Mouse (Mus musculus): ENCODE data around the gene Efna2.

The Efna2 gene

GRCm38 (mm10) chr10:80167460-80168037 is 11.7 kb upstream of the Efna2 start:
- in situ Hi-C loops (cut with MboI, MseI) = no loop called here

GRCm38 (mm10) chr10:80168038-80168661 is 11.1 kb upstream of the Efna2 start:
- in situ Hi-C loops (cut with MboI, MseI) = no loop called here

GRCm38 (mm10) chr10:80169070-80169469 is 10.2 kb upstream of the Efna2 start:
- in situ Hi-C loops (cut with MboI, MseI) = no loop called here

GRCm38 (mm10) chr10:80169651-80170050 is 9.6 kb upstream of the Efna2 start:
- in situ Hi-C loops (cut with MboI, MseI) = no loop called here

GRCm38 (mm10) chr10:80170052-80170451 is 9.2 kb upstream of the Efna2 start:
- in situ Hi-C loops (cut with MboI, MseI) = no loop called here

GRCm38 (mm10) chr10:80170601-80171021 is 8.7 kb upstream of the Efna2 start:
- in situ Hi-C loops (cut with MboI, MseI) = no loop called here

GRCm38 (mm10) chr10:80171252-80171651 is 8.0 kb upstream of the Efna2 start:
- in situ Hi-C loops (cut with MboI, MseI) = no loop called here

GRCm38 (mm10) chr10:80171760-80172526 is 7.3 kb upstream of the Efna2 start:
- in situ Hi-C loops (cut with MboI, MseI) = no loop called here

GRCm38 (mm10) chr10:80172527-80173292 is 6.6 kb upstream of the Efna2 start, which contains the start of gene 1600002K03Rik:
1600002K03Rik (plus strand) TSS chr10:80172944.
- in situ Hi-C loops (cut with MboI, MseI) = no loop called here

GRCm38 (mm10) chr10:80173358-80173757 is 5.9 kb upstream of the Efna2 start:
- in situ Hi-C loops (cut with MboI, MseI) = no loop called here

GRCm38 (mm10) chr10:80173955-80174640 is 5.2 kb upstream of the Efna2 start:
- in situ Hi-C loops (cut with MboI, MseI) = no loop called here

GRCm38 (mm10) chr10:80174705-80175104 is 4.6 kb upstream of the Efna2 start:
- in situ Hi-C loops (cut with MboI, MseI) = loop anchor here (5.0 kb wide), 1 partner anchor 73 kb away; the partner anchor contains the start of gene Ndufs7

GRCm38 (mm10) chr10:80175536-80176269 is 3.6 kb upstream of the Efna2 start:
- in situ Hi-C loops (cut with MboI, MseI) = loop anchor here (5.0 kb wide), 1 partner anchor 72 kb away; the partner anchor contains the start of gene Ndufs7

- in situ Hi-C loops (cut with MboI, MseI) = loop anchor here (5.0 kb wide), 1 partner anchor 71 kb away; the partner anchor contains the start of gene Ndufs7
Observed at GRCm38 (mm10) chr10:80176270-80176834, 2.9 kb upstream of the Efna2 start.

- in situ Hi-C loops (cut with MboI, MseI) = loop anchor here (5.0 kb wide), 1 partner anchor 70 kb away; the partner anchor contains the start of gene Ndufs7
Observed at GRCm38 (mm10) chr10:80177441-80178279, 1.6 kb upstream of the Efna2 start.

- in situ Hi-C loops (cut with MboI, MseI) = no loop called here
Observed at GRCm38 (mm10) chr10:80180288-80180687, 1.0 kb downstream of the Efna2 start.

- in situ Hi-C loops (cut with MboI, MseI) = no loop called here
Observed at GRCm38 (mm10) chr10:80180823-80181222, 1.5 kb downstream of the Efna2 start.

GRCm38 (mm10) chr10:80182547-80182946 is 3.3 kb downstream of the Efna2 start:
- in situ Hi-C loops (cut with MboI, MseI) = no loop called here

GRCm38 (mm10) chr10:80186649-80187048 is 7.4 kb downstream of the Efna2 start:
- in situ Hi-C loops (cut with MboI, MseI) = no loop called here

Measured in T-helper 2 cell (primary cell).